Mouse (Mus musculus) olfactory bulb, adult 2 months (tissue): ENCODE measurements around the gene Gm10563.

Source experiments
- CTCF ChIP-seq: fragments of 200-500 bp; IDR thresholded peaks from 2 replicates; pipeline ENCODE4 v1.5.1; 2012; ENCODE audit warnings: low read depth, mild to moderate bottlenecking, low read length, moderate library complexity; ENCODE audit not compliant: insufficient read depth
- POLR2A ChIP-seq: fragments of 200-500 bp; IDR thresholded peaks from 2 replicates; pipeline ENCODE4 v1.6.1; 2012; ENCODE audit warnings: mild to moderate bottlenecking, low read depth, low read length, moderate library complexity; ENCODE audit not compliant: insufficient read depth

- TF ChIP-seq CTCF (no peak; the same call in 1 of the 2 replicates), POLR2A (no peak)
These were observed 7.3 kb upstream of the Gm10563 start for GRCm38 (mm10) chr4:155652283-155653085.
